Mouse (Mus musculus) heart, postnatal 36 days (tissue): Measurements from ENCODE around the gene Hivep1. TPM values are rescaled to one million over a fixed set of nuclear protein-coding genes. Genes with fewer than 3 reads are reported as not detected.

ENCODE experiments used
- DNase-seq, 2 experiments: peaks; one replicate each; pipeline ENCODE4 v3.0.0; 2021 to 2022
- intact Hi-C: fragments of 180-260 bp; cut with DNase I; formaldehyde crosslinking; loops from one replicate; pipeline ENCODE4 v1.15.1; 2025
- total RNA-seq, 2 experiments: library from RNA; stranded (reverse); gene quantifications; 2 replicates each; pipeline ENCODE4 v1.2.3; 2021

Hivep1 gene
- total RNA-seq, 2 experiments from 2014 or later = 25.6 to 27.4 TPM

DNA sequence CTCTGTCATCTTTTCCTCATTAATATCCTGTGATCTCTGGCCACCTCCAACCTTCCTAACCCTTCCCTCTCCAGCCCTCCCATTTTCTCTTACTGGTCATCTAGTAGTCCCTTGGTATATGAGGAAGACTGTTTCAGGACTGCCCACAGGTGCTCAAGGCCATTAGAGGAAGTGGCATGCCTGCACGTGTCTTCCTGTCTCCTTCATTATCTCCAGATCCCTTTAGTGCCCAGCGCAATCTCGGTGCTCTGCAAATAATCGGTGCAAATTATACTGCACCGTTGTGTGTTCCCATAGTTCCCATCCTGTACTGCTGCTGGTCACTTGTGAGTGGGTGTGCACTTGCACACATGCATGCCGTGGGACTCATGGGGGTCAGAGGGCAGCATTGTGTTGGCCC lies 19.2 kb downstream of the Hivep1 start:
- intact Hi-C loops = no loop called here
- DNase-seq = no peak

DNA sequence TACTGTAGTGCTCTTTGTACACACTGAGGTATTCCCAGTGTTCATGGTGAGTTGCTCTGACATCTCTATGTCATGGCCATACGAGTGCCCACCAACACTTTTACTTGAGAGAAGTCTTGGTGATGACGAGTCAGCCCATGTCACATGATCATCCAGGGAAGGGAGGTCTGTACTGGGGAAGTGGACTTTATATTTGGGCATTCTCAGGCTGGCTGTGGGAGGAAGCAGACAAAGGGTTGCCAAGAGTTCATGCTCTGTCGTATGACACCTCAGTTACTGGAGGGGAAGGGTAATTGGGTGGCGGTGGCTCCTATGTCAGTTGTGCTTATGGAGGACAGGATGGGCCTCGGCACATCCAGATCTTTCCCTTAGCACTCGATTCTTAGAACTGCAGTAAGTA lies 21.5 kb downstream of the Hivep1 start:
- no peak for DNase-seq
- intact Hi-C loops = no loop called here

DNA sequence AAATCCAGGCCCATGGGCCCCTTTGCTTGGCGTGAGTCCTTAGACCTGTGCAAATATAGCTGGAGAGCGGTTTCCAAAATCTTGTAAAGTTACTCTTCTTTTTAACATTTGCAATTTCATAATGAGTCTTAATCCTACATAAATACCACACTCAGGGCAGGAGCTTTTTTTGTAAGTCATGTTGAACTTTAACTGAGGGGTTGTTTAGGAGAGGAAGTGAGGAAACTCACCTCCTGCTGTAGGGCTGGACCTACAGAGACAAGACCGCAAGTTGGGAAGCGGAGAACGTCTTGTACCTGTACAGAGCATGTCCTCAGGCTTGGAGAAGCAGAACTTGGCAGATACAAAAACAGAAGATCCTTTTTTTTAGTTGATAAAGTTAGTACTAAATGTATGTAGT lies 23.7 kb downstream of the Hivep1 start:
- no peak for DNase-seq
- intact Hi-C loops = no loop called here

DNA sequence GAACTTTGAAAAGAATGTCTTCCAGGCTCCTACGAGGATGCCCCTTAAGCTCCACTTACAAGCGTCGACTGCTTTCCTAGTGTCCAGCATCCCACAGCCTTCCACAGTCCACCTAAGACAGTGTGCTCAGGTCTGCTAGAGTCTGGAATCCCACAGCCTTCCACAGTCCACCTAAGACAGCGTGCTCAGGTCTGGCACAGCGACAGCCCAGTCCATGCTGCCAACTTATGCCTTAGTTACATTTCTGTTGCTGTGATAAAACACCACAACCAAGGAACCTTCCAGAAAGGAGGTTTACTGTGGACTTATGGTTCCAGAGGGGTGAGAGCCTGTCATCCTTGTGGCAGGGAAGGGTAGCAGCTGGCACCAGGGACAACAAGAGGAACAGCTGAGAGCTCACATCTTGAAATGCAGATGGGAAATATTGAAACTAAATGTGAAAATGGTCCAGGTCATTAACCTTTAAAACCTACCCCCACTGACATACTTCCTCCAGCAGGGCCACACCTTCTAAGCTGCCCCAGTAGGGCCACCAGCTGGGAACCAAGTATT lies 25.0 kb downstream of the Hivep1 start:
- intact Hi-C loops = no loop called here
- DNase-seq = no peak

DNA sequence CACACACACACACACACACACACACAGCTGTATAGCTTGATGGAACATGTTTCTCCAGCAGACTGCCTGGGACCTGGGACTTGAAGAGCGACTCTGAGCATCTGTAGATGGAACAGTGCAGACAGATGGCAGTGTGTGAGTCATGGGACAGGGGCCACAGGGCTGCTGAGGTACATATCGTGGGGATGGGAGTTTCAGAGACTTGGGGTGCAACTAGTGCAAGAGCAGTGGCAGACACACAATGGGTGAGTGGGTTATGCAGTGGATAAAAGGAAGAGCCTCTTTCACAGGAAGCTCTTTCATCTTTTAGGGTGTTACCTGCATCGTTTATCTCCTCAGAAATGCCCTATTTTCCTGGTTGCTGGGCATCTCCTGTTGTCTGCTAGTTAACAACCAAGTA lies 25.8 kb downstream of the Hivep1 start:
- no peak for DNase-seq
- intact Hi-C loops = no loop called here

DNA sequence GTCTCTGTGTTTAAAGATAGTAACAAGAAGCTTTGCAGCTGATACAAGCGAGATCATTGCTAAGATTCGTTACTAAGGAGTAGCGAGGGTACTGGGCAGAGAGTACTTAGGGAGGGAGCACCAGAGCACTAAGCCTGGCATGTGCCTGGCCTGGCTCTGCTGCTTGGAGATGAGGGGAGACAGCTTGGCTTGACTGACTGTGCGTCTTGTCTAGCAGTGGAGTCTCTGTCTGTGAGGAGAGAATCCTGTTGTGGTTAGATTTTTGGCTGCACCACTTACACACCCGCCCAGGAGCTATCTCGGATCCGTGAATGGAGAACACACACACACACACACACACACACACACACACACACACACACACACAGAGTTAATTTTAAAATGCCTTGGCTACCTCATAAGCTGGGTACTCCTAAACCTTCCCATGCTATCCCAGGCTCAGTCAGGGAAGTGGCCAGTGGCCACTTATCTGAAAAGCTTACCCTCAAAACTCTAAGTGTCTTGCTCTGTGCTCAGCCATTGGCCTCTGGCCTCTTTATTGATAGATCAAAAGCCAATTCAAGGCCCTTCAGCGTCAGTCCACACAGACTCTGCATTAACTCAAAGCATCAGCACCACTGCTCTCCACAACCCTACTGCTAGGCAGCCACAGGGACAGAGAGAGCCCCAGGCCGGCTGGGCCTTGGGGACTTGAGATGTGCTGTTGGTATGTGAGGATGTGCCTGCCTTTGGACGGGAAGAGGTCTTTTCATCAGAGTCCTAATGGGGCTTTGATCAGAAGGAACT lies 28.5 kb downstream of the Hivep1 start:
- intact Hi-C loops = no loop called here

DNA sequence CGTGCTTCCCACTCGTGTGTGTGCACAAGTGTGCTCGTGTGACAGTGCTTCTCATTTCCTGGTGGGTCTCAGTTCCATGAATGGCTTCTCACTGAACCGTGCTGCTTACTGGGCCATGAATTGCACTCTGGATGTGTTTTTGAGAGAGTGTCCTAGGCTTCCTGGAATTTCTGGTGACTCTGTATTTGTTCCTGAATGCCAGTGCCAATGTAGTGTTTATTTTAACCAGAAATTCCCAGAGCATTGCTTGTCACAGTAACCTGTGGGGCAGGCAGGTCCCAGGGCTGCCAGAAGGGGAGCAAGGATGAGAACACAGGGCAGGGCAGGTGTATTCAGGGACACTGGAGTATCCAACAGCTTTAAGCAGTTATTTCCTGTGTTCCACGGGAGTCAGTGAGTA lies 36.5 kb downstream of the Hivep1 start:
- no peak for DNase-seq
- intact Hi-C loops = no loop called here

More for the DNA sequence above, 28.5 kb downstream of the Hivep1 start:
- no peak for DNase-seq

DNA sequence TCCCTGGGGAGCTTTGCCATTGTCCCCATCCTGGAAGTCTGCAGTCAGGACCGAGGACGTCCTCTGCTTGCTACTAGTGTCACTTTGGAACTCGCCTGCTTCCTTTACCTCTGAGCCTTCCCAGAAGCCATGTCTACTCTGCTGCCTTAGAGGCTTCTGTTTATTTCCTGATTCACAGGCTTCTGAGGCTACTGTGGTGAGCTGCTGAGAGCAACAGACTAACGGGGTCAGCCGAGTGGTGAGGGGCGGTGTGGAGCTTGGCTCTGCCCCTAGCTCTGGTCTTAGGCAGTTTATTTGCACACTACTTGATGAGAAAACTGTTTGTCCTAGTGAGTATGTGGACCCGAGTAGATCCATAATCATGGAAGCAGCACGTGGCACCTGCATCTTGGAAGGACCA lies 37.2 kb downstream of the Hivep1 start:
- DNase-seq = no peak
- intact Hi-C loops = no loop called here

DNA sequence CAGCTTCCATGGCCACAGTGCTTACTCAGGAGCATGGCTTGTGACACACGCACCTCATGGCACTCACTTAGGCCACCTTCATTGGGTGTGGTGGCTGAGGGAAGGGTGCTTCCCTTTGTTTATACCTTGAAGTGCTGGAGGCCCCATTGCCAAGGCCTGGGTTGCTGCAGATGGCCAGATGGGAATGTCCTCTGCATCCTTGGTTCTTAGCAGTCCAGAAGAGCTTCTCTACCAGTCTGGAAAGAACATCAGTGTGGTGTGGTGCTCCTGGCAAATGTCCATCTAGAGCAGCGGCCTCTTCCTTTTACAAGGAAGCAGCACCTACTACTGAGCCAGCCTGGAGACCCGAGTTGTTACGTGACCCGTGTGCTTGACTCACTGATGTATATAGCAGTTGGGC lies 38.9 kb downstream of the Hivep1 start:
- intact Hi-C loops = no loop called here
- DNase-seq = no peak

DNA sequence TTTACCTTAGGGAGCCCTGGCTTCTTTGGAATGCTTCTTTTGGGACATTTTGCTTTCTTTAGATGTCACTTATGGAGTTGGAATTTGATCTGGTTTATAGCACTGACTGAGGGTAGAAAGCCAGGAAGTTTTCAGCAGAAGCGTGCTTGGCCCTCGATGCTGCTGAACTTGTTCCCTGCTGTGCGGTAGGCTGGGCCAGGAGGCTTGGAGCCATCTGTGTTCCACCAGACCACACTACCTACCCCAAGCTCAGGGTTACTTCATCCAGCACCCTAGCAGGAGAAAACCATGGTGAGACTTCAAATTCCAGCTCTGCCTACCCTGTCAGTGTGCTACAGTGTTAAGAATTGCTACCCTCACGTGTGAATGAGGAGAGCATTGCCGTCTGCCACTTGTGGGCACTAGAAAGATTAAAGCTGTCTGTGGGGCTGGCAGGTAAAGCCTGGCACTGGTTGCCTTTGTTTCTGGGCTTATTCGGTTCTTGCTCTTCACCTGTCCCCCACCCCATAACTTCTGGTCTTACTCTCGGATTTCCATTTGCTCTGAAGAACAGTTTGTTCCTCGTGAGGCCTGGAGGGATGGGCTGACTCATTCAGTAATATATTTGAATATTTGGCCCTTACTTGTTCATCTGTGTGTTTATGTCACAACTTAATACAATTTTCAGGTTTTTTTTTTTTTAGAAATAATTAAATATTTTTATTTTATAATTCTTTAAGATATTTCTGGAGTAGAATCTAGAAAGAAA lies 40.7 kb downstream of the Hivep1 start:
- DNase-seq = no peak
- intact Hi-C loops = no loop called here

DNA sequence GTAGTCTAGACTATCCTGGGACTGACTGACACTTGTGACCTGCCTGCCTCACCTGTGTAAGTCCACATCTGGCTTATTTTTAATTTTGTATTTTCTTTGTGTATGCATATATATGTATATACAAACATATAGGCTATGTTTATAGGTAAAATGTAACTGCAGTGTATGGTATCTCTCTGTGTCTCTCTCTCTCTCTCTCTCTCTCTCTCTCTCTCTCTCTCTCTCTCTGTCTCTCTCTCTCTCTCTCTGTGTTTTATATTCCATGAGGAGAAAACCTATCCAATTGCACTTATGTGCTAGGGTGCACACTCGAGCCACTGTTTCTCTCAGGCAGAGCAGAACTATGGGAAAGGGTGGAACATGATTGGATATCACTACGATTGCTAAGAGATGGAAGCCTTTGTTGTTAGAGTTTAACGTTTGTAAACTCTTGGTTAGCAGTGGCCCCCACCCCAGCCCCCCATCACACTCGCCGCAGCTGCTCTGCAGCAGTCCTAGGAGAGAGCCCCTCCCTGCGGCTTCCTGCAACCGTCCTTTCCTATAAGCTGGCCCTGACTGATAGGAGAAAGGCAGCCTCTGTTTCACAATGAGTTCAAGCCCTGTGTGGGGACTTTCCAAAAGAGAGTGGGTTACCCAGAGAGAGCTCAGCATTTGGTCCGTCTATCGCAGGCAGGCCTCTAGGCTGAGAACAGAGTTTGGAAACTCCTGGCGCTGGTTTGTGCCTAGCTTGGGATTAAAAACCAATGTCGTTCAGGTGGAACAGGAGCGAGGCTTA lies 41.6 kb downstream of the Hivep1 start:
- no peak for DNase-seq
- intact Hi-C loops = no loop called here

DNA sequence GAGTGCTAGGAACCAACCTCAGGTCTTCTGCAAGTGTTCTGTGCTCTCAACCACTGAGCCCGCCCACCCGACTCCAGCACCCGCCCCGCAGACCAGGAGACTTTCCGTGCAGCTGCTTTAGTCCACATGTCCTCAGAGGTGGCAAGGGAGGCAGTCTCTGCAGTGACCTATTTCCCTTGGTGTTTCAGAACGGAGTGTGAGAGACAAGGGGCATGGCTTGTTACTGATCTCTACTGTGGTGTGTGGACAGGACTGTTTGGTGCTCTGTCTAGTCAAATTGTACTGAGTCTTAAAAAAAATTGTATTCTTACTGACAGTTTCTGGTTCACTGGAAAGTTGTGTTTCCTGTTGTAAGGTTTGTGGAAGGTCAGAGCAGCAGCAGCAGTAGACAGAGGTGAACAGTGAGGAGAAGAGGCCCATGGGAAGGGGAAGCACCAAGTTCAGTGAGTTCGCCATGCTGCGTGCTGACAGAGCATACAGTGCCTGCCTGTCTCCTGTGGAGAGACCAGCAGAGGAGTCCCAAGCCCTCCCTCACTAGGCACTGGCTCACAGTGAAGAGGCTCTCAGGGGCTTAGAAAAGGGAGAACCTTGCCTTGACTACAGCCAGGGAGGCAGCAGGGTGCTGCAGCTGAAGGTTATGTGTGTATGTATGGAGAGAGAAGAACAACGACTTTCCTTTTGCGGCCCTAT lies 44.1 kb downstream of the Hivep1 start:
- DNase-seq = no peak
- intact Hi-C loops = no loop called here

DNA sequence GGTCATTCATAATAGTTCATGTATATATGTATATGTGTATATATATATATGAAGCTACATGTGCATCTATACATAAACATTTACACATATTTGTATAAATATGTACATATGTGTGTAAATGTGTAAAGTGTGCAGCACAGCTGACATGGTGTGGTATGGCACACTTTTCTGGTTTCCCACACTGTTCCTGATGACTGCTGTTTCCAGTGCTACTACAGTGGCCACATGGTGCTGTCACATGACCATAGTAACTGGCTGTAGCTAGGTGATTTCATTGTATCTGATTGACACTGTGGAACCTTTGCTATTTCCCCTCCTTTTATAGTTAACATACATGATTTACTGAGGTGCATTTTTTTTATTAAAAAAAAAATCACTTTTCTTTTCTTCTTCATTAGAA lies 45.3 kb downstream of the Hivep1 start:
- no peak for DNase-seq
- intact Hi-C loops = no loop called here

DNA sequence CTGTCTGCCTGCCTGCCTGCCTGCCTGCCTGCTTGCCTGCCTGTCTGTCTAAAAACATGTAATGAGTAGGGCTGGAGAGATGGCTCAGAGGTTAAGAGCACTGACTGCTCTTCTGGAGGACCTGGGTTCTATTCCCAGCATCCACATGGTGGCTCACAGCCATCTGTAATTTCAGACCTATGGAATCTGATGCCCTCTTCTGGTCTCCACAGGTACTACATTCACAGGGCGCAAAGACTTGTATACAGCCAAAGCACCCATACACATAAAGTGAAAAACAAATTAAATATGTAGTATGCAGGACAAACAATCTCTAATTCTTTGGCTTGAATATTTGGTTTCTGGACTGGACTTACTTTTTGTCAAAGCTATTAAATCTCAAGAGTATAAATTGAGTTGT lies 46.7 kb downstream of the Hivep1 start:
- no peak for DNase-seq
- intact Hi-C loops = no loop called here

DNA sequence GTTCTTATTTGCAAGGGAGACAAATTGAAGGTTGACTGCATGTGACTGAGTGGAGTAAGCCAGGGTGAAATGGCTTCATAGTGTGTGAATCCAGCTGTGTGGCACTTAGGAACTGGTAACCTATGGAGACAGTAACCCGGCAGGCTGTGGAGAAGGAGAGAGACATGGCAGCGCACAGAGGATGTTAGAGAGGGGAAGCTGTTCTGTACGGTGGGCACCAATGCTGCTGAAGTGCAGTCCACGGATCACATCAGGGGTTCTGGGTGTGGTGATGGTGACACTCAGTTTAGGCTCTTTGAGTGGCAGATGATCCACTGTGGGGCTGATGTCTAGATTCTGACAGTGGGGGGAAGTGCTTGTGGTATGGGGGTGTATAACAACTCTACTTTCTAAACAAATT lies 47.7 kb downstream of the Hivep1 start:
- no peak for DNase-seq
- intact Hi-C loops = no loop called here

DNA sequence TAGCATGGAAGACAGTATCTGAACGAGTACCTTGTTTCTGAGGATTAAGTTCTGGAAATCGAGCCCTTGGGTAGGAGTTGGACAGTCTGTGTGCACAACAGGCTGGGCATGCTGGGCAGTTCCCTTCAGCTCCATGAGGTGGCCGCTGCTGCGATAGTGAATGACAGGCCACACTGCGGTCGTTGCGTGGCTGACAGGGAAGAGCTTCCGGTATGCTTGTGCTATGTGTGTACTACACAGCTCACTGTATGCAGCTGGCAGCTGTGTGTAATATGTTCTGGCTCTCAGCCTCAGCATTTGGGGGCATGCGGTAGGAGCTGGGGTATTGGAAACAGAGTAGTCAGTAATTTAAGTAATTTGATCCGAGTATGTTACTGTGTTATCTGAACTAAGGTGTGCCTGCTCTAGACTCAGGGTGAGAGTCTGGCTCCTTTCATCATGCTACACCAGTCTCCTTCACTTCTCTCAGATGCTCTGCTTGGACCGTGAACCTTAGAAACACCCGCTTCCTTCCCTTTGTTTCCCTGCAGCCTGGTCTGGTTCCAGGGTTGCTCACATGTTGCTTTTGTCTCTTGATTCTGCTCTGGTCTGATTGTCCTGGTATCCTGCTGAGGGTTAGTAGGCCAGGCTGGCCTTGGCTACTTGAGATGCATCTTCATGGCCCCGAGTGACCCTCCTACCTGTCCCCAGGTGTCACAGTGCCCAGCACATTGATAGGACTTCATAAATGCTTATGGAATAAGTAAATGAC lies 49.8 kb downstream of the Hivep1 start:
- intact Hi-C loops = loop anchor here (5.0 kb wide), 1 partner anchor 49 kb away; the partner anchor contains the start of gene Hivep1
- peak in 1 of 2 experiments; percentile 33 for DNase-seq

DNA sequence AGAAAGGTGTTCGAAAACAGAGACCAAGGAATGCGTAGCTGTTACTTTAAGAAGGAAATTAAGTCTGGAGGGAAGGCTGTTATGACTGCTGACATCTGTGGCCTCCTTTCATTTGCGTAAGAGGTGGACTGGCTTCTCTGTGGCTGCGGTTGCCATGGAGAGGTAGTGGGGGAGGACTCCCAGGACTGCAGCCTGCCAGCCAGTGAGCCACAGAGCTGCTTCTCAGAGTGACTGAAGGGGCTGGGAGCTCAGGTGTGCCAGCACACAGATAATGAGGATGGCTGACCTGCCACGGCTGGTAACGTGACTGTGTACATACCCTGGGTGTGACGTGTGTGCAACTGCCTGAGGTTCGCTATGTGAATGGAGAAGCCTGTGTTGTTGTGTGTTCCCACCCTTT lies 51.2 kb downstream of the Hivep1 start:
- DNase-seq = peak; percentile 60 to 69
- intact Hi-C loops = loop anchor here (5.0 kb wide), 1 partner anchor 51 kb away; the partner anchor contains the start of gene Hivep1

DNA sequence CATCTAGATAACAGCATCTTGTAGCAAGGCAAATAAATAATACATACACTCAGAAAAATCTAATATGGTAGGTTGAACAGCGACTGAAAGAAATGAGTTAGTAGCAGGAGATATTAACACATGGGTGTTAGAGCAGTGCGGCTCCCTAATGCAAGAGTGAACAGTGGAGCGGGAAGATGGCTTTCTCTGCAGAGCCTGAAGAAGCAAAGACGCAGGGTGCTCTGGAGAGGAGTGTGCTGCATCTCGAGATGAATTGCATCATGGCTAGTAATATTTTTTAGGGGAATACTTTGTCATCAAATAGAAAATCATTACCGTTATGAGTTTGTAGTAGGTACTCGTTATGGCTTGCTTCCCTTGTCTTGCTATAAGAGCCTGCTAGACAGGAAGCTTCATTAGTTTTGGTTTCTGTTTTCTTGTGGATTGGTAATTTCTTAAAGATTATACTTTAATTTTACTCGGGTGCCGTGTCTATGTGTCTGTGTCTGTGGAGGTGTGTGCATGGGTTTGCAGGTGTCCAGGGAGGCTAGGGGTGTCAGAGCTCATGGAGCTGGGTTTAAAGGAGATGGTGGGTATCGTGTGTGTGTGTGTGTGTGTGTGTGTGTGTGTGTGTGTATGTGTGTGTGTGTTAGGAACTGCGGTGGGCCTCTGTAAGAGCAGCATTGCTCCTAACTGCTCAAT lies 51.8 kb downstream of the Hivep1 start:
- DNase-seq = peak in 1 of 2 experiments; percentile 26
- intact Hi-C loops = loop anchor here (5.0 kb wide), 1 partner anchor 51 kb away; the partner anchor contains the start of gene Hivep1

DNA sequence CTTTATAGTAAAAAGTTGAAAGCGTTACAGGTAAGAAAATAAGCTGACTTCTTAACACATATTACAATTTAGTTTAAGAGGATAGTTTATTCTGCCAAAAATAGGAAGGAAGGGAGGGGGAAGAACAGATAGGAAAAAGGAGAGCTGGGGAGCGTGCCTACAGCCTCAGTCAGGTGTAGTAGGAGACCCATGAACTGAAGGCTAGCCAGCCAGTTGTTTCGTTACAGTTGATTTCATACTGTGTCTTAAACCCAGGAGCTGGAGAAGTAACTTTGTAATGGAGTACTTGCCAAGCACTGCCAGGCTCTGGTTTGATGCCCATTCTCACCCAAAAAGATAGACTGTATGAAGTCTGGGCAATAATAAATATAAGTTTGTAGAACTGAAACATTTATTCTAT lies 52.5 kb downstream of the Hivep1 start:
- DNase-seq = no peak
- intact Hi-C loops = loop anchor here (5.0 kb wide), 1 partner anchor 52 kb away; the partner anchor contains the start of gene Hivep1
